Mouse (Mus musculus) layer of hippocampus, adult 2 months (tissue): ENCODE measurements around the gene Zfp628. TPM values are rescaled to one million over a fixed set of nuclear protein-coding genes. Genes with fewer than 3 reads are reported as not detected.

Experiments used
- DNase-seq, 2 experiments: peaks; one replicate each; pipeline ENCODE4 v3.0.0; 2022; ENCODE audit warnings: low spot score in 2 of 2
- H3K27ac ChIP-seq: fragments of 200-600 bp; 2 replicates; pipeline ENCODE4 v1.8.1; 2022
- H3K4me3 ChIP-seq: fragments of 200-600 bp; 2 replicates; pipeline ENCODE4 v1.8.1; 2022; ENCODE audit warnings: mild to moderate bottlenecking
- CTCF ChIP-seq: fragments of 200-600 bp; conservative IDR thresholded peaks from 2 replicates; pipeline ENCODE4 v1.8.1; 2022; ENCODE audit warnings: antibody characterized with exemption, mild to moderate bottlenecking, moderate library complexity
- total RNA-seq, 2 experiments: library from RNA; stranded (reverse); gene quantifications; 2 replicates each; pipeline ENCODE4 v1.2.3; 2021

Zfp628 gene
- total RNA-seq, 2 experiments from 2014 or later, result 15.0 to 15.8 TPM

DNA sequence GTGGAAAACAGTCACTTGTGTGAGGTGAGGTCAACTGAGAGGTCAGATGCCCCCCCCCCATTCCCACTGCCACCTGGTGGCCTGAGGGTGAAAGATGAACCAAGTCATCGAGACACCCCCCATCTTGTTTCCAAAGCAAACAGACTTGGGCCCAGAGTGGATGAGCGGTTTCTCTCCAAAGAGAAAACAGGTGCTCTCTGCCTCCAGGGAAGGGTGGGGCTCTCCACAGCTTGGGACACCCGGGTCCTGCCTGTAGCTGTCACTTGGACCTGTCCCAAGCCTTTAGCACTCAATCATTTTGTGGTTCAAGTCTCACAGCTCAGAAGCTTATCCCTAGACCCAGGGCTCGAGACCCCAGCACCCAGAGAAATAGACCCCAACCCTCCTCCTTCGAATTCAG lies 48.5 kb downstream of the Zfp628 start:
- TF ChIP-seq CTCF, result peak; percentile 19; the same call in 1 of the 2 replicates
- no peak overlapping the region for H3K4me3 ChIP-seq
- DNase-seq, result no peak
- no peak overlapping the region for H3K27ac ChIP-seq

DNA sequence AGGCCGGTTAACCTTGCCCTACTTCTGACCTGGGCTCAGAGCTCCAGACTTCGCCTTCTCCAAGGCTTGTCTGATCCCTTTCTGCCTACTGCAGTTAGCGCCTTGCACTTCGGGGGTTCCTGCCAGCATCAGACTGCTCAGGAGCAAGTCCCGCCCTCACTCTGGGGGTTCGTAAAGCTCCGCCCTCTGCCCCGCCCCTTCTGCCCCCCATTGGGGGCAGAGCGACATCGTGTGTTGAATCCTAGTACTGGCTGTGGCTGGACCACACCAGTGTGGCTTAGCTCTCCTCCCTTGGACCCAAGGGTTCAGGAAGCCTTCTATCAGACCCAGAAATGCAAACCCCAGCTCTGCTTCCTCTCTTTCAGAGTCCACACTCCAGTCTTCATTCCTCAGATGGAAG lies 49.3 kb downstream of the Zfp628 start, which contains the start of gene Sbk2:
Gene Sbk2 (minus strand): TSS at position 135 of the 400 bp plus-strand sequence.
- peak; percentile 91 for TF ChIP-seq CTCF
- peak; percentile 63 to 80 for DNase-seq
- no peak within 1 kb of the TSS for H3K4me3 ChIP-seq
- no peak within 1 kb of the TSS for H3K27ac ChIP-seq

DNA sequence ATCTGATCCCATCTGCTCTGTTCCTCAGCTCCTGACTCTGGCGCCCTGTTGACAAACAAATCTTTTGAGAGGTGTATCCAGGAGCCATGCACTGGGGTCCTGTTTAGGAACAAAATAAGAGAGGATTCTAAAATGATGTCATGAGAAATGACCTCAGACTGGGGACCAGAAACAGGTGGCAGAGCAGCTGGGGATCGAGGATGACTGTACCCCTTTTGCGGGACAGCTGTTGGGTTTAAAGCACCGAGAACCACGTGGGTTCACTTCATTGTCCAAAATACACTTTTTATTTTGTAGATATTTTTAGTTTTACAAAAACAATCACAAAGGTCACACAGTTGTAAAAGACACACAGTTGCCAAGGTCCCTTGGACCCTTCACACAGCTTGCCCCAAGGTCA lies 50.0 kb downstream of the Zfp628 start:
- no peak for TF ChIP-seq CTCF
- no peak for DNase-seq
- Histone ChIP-seq H3K4me3 (no peak overlapping the region), H3K27ac (no peak overlapping the region)

DNA sequence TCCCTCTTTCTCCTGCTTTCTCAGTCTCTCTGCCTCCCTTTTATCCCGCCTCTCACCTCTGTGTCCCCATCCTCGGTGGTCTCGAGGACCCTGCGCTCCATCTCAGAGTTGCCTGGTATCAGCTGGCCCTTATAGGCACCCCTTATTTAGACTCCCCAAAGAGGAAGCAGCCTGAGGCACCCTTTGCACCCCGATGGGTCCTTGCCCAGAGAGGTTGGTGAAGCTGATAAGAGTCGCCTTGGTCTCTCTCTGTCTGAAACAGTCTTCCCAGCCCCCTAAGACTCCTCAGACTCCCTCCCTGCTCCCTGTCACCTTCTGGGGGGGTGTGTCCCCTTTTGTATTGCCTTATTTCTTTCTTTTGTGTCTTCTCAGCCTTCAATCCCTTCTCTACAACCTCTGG lies 56.1 kb downstream of the Zfp628 start, which contains the start of gene Sbk3:
Gene Sbk3 (minus strand): TSS at position 101 of the 400 bp plus-strand sequence.
- H3K4me3 ChIP-seq, result no peak within 1 kb of the TSS
- H3K27ac ChIP-seq, result no peak within 1 kb of the TSS
- DNase-seq, result no peak
- no peak for TF ChIP-seq CTCF

Other genes starting within 250 kb of the Zfp628 start
- gene Hspbp1, start 230.1 kb upstream of the Zfp628 start, total RNA-seq, result 10 to 100 TPM; 82.1 to 92.1 TPM
- 100 to 1,000 TPM; 334 to 355 TPM for gene Brsk1, start 224.6 kb upstream of the Zfp628 start, total RNA-seq
- gene Tmem150b, start 190.0 kb upstream of the Zfp628 start, total RNA-seq, result under 1 TPM in 1 of 2 experiments, not detected in 1; 0.13 TPM
- gene Kmt5c, start 175.1 kb upstream of the Zfp628 start, total RNA-seq, result 10 to 100 TPM; 25.2 to 37.6 TPM
- gene Cox6b2, start 162.1 kb upstream of the Zfp628 start, total RNA-seq, result 1 to 10 TPM; 1.3 to 3.8 TPM
- gene Fam71e2, start 143.9 kb upstream of the Zfp628 start, total RNA-seq, result not detected
- gene Il11, start 132.4 kb upstream of the Zfp628 start, total RNA-seq, result under 1 TPM; 0.25 to 0.26 TPM
- not detected for gene Tmem190, start 132.3 kb upstream of the Zfp628 start, total RNA-seq
- 1 to 10 TPM; 2.6 to 2.7 TPM for gene Tmem238, start 125.6 kb upstream of the Zfp628 start, total RNA-seq
- gene Rpl28, start 122.3 kb upstream of the Zfp628 start, total RNA-seq, result 100 to 1,000 TPM; 458 to 462 TPM
- gene Ube2s, start 102.6 kb upstream of the Zfp628 start, total RNA-seq, result 100 to 1,000 TPM; 106 to 108 TPM
- 100 to 1,000 TPM; 172 to 204 TPM for gene Shisa7, start 70.5 kb upstream of the Zfp628 start, total RNA-seq
- 1 to 10 TPM; 4.7 to 5.6 TPM for gene Isoc2b, start 45.0 kb upstream of the Zfp628 start, total RNA-seq
- gene Isoc2a, start 38.1 kb upstream of the Zfp628 start, total RNA-seq, result 10 to 100 TPM; 13.0 to 13.4 TPM
- under 1 TPM in 1 of 2 experiments, not detected in 1; 0.28 TPM for gene Gm36210, start 8.7 kb upstream of the Zfp628 start, total RNA-seq
- 100 to 1,000 TPM; 103 to 114 TPM for gene Nat14, start 6.8 kb downstream of the Zfp628 start, total RNA-seq
- gene Ssc5d, start 10.6 kb downstream of the Zfp628 start, total RNA-seq, result 1 to 10 TPM; 2.4 to 3.5 TPM
- gene Sbk2, start 49.2 kb downstream of the Zfp628 start, total RNA-seq, result under 1 TPM in 1 of 2 experiments, not detected in 1; 0.31 TPM
- 1 to 10 TPM in 1 of 2 experiments, under 1 TPM in 1; 0.71 to 1.0 TPM for gene Sbk3, start 56.0 kb downstream of the Zfp628 start, total RNA-seq
- gene Zfp579, start 80.9 kb downstream of the Zfp628 start, total RNA-seq, result 10 to 100 TPM; 29.7 to 35.6 TPM
- gene Zfp524, start 99.2 kb downstream of the Zfp628 start, total RNA-seq, result 1 to 10 TPM; 7.0 to 8.1 TPM
- 10 to 100 TPM; 25.8 TPM for gene Fiz1, start 99.5 kb downstream of the Zfp628 start, total RNA-seq
- gene Gm44973, start 100.3 kb downstream of the Zfp628 start, total RNA-seq, result not detected
- gene Zfp865, start 105.2 kb downstream of the Zfp628 start, total RNA-seq, result 10 to 100 TPM; 38.6 to 41.8 TPM
- gene Ccdc106, start 105.3 kb downstream of the Zfp628 start, total RNA-seq, result 10 to 100 TPM; 57.8 to 61.1 TPM
- not detected for gene 4632433K11Rik, start 118.9 kb downstream of the Zfp628 start, total RNA-seq
- gene Zfp784, start 123.2 kb downstream of the Zfp628 start, total RNA-seq, result 1 to 10 TPM; 7.3 to 7.8 TPM
- 10 to 100 TPM; 34.1 to 35.7 TPM for gene Zfp580, start 136.3 kb downstream of the Zfp628 start, total RNA-seq
- 100 to 1,000 TPM; 185 to 192 TPM for gene U2af2, start 146.9 kb downstream of the Zfp628 start, total RNA-seq
- 100 to 1,000 TPM; 540 to 559 TPM for gene Epn1, start 165.0 kb downstream of the Zfp628 start, total RNA-seq
- not detected for gene Rfpl4, start 201.7 kb downstream of the Zfp628 start, total RNA-seq
- gene Rasl2-9, start 210.7 kb downstream of the Zfp628 start, total RNA-seq, result under 1 TPM in 1 of 2 experiments, not detected in 1; 0.59 TPM
- not detected for gene Vmn1r55, start 234.5 kb downstream of the Zfp628 start, total RNA-seq